Mouse (Mus musculus): ENCODE measurements at regions not wholly inside any gene's neighbourhood (a gene's known extent, or its start where the extent isn't known, plus 50 kb on each side); places are given as distances from the start of the nearest gene placed in this dataset.

DNA sequence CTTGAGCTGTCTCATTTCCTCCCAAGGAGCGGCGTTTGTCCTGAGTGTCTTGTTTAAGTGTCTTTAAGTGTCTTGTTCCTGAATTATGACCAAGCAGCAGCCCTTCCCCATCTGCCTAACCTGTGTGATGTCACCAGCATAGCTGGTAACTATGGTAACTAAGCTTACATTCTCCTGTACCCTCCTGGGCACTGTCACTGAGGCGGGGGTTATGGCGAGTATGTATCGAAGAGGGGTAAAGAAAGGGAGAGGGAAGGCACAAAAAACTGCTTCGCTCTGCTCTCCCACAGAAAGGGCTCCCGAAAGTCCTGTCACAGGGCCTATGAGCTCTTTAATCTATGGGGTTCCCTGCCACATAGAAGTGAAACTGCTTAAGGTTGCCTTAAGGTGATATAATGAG, 89.6 kb downstream of the Ppp4r2 start:
- TF ChIP-seq CTCF (IDR thresholded peaks at IDR 0.05; ENCODE audit: borderline replicate concordance, extremely low read depth, insufficient read depth, insufficient read length) (no peak), POLR2A (IDR thresholded peaks at IDR 0.05; ENCODE audit: borderline replicate concordance, extremely low read depth, insufficient read depth, insufficient read length, poor library complexity, severe bottlenecking) (no peak)

Data from brain, embryonic 14.5 days (tissue).